Comparison of ENCODE assay signal across 8 mouse cellular contexts in genomic region chr11:30025835-30026472, GRCm38 (mm10). TPM values are rescaled to one million over a fixed set of nuclear protein-coding genes. Genes with fewer than 3 reads are reported as not detected.
DNase-seq lines count a peak whose midpoint lies in the region; ATAC-seq lines count a peak whose summit lies in the region.

Gene Eml6, minus strand, starts transcription at chr11:30026033.

- H3K9me3 ChIP-seq in embryonic facial prominence, embryonic 14.5 days (ENCODE audit: control insufficient read depth, low read length): no peaks in the 10 kb centered on the region
- H3K9me3 ChIP-seq in limb, embryonic 13.5 days: no peaks in the 10 kb centered on the region
- H3K9me3 ChIP-seq in midbrain, embryonic 15.5 days: no peaks in the 10 kb centered on the region

- peak within 1 kb of the TSS; percentile 65 for H3K4me3 ChIP-seq in embryonic facial prominence, embryonic 14.5 days (ENCODE audit: low read depth, low read length)
- H3K4me3 ChIP-seq in limb, embryonic 13.5 days: peak within 1 kb of the TSS; percentile 58
- peak within 1 kb of the TSS; percentile 82 for H3K4me3 ChIP-seq in midbrain, embryonic 15.5 days

- H3K27ac ChIP-seq in embryonic facial prominence, embryonic 14.5 days (replicated peaks; ENCODE audit: low read depth, low read length): peak within 1 kb of the TSS; percentile 55
- H3K27ac ChIP-seq in limb, embryonic 13.5 days: peak within 1 kb of the TSS; percentile 52; the same call in 1 of the 2 replicates
- peak within 1 kb of the TSS; percentile 92 for H3K27ac ChIP-seq in midbrain, embryonic 15.5 days

- ATAC-seq in embryonic facial prominence, embryonic 14.5 days (ENCODE audit: low read depth): peak; percentile 100
- peak; percentile 100 for ATAC-seq in limb, embryonic 13.5 days (ENCODE audit: low FRiP score, low read depth)
- ATAC-seq in midbrain, embryonic 15.5 days (replicated peaks): peak; percentile 99

- H3K27me3 ChIP-seq in embryonic facial prominence, embryonic 14.5 days (replicated peaks; ENCODE audit: control insufficient read depth, insufficient read depth, low read length): peaks cover 37% of the 10 kb centered on the region
- peaks cover 36% of the 10 kb centered on the region for H3K27me3 ChIP-seq in limb, embryonic 13.5 days
- no peaks in the 10 kb centered on the region for H3K27me3 ChIP-seq in midbrain, embryonic 15.5 days (replicated peaks)

- WGBS in embryonic facial prominence, embryonic 14.5 days: under 1% methylated on average over 33 of the region's 39 CpGs
- under 1% methylated on average over 39 of the region's 39 CpGs for WGBS in limb, embryonic 13.5 days
- WGBS in midbrain, embryonic 15.5 days: under 1% methylated on average over 39 of the region's 39 CpGs

- peak; percentile 99 for DNase-seq in 3T3-L1 (ENCODE audit: low read depth, low spot score)
- peak; percentile 74 to 88 for DNase-seq in adrenal gland, postnatal 4 days (ENCODE audit: low spot score in 2 of 2)
- peak; percentile 99 for DNase-seq in embryonic facial prominence, embryonic 14.5 days (ENCODE audit: low spot score)
- peak; percentile 98 for DNase-seq in heart, adult 9 months (ENCODE audit: low spot score in 2 of 2)
- DNase-seq in kidney, adult 9 months: peak; percentile 98
- peak; percentile 64 to 66 for DNase-seq in spleen, adult 18-20 months

- H3K9ac ChIP-seq in embryonic facial prominence, embryonic 14.5 days (ENCODE audit: low read depth, low read length): peak within 1 kb of the TSS; percentile 74
- peak within 1 kb of the TSS; percentile 74 for H3K9ac ChIP-seq in limb, embryonic 13.5 days
- peak within 1 kb of the TSS; percentile 82 for H3K9ac ChIP-seq in midbrain, embryonic 15.5 days

- H3K4me1 ChIP-seq in embryonic facial prominence, embryonic 14.5 days (ENCODE audit: control insufficient read depth, insufficient read depth, low read length): peaks cover 7% of the 10 kb centered on the region; the same call in 1 of the 2 replicates
- H3K4me1 ChIP-seq in limb, embryonic 13.5 days: peaks cover 16% of the 10 kb centered on the region
- peaks cover 23% of the 10 kb centered on the region for H3K4me1 ChIP-seq in midbrain, embryonic 15.5 days

- H3K36me3 ChIP-seq in embryonic facial prominence, embryonic 14.5 days (ENCODE audit: control insufficient read depth, insufficient read depth, low read length): no peaks in the 10 kb centered on the region
- H3K36me3 ChIP-seq in limb, embryonic 13.5 days: no peaks in the 10 kb centered on the region
- H3K36me3 ChIP-seq in midbrain, embryonic 15.5 days (replicated peaks): no peaks in the 10 kb centered on the region

- peak within 1 kb of the TSS; percentile 96 for H3K4me2 ChIP-seq in embryonic facial prominence, embryonic 14.5 days (ENCODE audit: low read depth, low read length)
- H3K4me2 ChIP-seq in limb, embryonic 13.5 days (replicated peaks): peak within 1 kb of the TSS; percentile 93
- H3K4me2 ChIP-seq in midbrain, embryonic 15.5 days: peak within 1 kb of the TSS; percentile 98

RNA-seq across cellular contexts. Expression of gene Eml6, which starts in this region (rescaled TPM):
- 1 to 10 TPM; 5.6 to 5.8 TPM for total RNA-seq in adrenal gland, postnatal 4 days (2021)
- polyA plus RNA-seq in embryonic facial prominence, embryonic 14.5 days (2014; fragmentation: Nextera tagmentation; extraction: Ambion mirVana): 1.6 and 1.8 TPM in 2 replicates
- 0.59 and 0.63 TPM in 2 replicates for polyA plus RNA-seq in limb, embryonic 13.5 days (2015; fragmentation: Nextera tagmentation; extraction: Ambion mirVana)
- 6.7 and 7.7 TPM in 2 replicates for polyA plus RNA-seq in midbrain, embryonic 15.5 days (2015; fragmentation: Nextera tagmentation; extraction: Ambion mirVana)

Comparison
In these comparisons a context has a peak if more than half of its experiments do, and no peak if none do; other contexts are left out.
1. Peak in every context shown above with its lines: DNase-seq, ATAC-seq, H3K4me3 ChIP-seq and H3K27ac ChIP-seq.
2. Peak in ATAC-seq, H3K4me3 ChIP-seq, H3K27ac ChIP-seq, H3K9ac ChIP-seq and H3K4me2 ChIP-seq in limb, embryonic 13.5 days; RNA of the gene not detected or under 1 TPM.